Mouse (Mus musculus) megakaryocyte, embryonic 14.5 days (primary cell): Measurements from ENCODE around the gene Smc3.

Experiments used
- FLI1 ChIP-seq: IDR thresholded peaks from 2 replicates; pipeline ENCODE4 v1.6.1; 2012; ENCODE audit warnings: low read length, inconsistent platforms, mixed read lengths
- GATA1 ChIP-seq: IDR thresholded peaks from 3 replicates; pipeline ENCODE4 v1.6.1; 2012; ENCODE audit warnings: mixed read lengths, low read length, inconsistent platforms, borderline replicate concordance

DNA sequence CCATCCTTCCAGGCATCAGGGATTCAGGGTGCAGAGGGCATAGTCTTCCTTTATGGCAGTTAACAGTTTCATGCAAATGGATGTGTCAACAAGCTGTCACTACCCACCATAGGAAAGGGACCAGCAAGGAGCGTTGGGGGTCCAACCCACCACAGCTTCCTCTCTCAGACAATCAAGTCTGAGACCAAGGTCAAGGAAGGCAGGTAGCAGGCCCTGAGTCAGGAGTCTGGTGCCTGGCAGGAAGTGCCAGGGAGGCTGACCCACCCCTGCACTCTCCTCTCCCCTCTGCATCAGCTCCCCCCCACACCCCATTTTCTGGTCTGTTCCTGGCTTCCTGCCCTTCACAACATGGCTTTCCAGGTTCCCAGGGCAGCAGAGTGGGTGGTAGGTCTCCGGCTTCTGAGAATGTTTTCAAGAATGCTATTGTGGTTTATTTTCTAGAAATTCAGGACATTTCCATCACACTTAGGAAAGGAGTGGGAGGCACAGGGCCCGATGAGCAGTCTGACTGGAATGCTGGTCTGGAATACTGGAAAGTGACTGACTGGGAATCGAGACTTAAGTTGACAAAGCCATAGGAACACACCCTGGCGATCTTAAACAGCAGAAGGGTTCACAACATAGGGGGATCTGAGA is 45.1 kb upstream of the Smc3 start:
- TF ChIP-seq GATA1 (no peak), FLI1 (no peak)
